Mouse (Mus musculus): ENCODE measurements around the gene Irx5.

DNA sequence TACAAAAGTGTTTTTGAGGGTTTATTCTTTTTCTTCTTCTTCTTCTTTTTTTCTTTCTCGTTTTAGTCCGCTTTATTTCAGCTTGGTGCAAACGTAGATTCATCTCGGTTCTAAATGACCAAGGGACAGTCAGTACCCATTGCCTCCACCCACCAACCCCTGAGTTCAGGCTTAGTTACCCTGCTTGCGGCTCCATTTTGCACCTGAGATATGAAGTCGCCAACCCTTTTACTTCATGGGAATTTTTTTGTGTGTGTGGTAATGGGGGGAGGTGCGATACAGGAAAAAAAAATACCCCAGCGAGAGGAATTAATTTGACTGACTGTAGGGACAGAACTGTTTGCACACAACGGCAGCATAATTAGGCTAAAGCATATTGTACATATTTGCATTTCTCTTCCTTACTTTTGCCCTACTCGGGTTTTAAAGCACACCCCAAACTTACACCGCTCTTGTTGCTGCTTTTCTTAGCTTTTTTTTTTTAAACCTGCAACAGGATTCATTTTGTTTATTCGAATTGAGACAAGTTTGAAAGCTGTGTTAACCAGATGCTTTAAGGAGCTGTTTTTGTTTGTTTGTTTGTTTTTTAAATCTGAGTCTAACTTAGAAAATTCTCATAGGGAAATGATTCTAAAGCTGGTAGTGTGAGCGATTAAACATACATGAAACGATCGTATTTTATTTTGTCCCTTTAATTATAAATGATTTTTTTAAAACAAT lies 5.1 kb downstream of the Irx5 start:
- TF ChIP-seq CTCF (IDR thresholded peaks at IDR 0.05; ENCODE audit: borderline replicate concordance, control insufficient read depth, extremely low read depth, insufficient read depth, low read length, poor library complexity): no peak
- TF ChIP-seq POLR2A (IDR thresholded peaks at IDR 0.05; ENCODE audit: control insufficient read depth, extremely low read depth, insufficient read depth, low read length, poor library complexity): no peak

Data from thymus, adult 2 months (tissue).